Mouse (Mus musculus): Measurements from ENCODE around the gene Pms2. TPM values are rescaled to one million over a fixed set of nuclear protein-coding genes. Genes with fewer than 3 reads are reported as not detected.

Pms2 gene
- polyA plus RNA-seq (2014; fragmentation: Illumina TruSeq; extraction: RNeasy Lipid Tissue Mini Kit (QIAGEN cat#74804)), result 21.5 TPM

DNA sequence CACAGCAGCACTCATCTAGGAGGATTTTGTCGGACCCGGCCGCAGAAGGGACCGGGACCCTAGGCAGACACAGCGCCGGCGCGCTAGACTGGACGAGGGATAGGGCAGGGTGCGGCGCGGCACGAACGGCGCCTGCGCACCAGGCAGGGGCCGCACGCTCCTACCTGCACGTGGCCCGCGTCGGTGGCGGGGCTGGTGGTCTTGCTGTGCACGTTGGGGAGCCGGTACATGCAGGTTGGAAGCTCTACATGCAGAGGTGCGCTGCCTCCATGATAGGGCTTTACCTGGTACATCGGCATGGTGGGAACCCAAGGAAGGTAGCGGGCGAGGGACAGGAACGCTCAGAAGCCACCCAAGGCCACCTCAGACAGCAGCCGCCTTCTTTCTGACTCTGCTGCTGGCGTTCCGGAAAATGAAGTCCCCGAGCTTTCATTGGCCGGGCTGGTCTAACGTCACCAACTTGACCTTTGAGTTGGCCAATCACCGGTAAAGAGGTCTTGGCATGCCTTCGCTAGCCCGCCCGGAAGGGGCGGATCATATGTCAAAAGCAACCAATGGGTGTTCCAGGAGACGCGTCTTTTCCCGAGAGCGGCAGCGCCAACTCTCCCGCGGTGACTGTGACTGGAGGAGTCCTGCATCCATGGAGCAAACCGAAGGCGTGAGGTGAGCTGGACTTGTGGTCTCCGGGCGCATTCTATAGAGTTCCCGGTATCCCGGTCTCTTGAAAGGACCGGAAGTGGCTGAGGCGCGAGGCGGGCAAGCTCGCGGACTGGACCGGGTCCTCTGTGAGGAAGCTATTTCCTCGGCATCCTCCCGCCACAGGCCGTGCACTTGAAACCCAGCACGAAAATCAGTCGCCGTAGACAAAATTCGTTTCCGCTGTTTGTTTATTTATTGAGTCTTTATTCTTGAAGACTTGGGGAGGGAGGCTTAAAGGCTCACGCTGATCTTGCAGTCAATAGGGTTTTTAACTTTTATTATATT lies at the start of gene Pms2, which contains the start of gene Aimp2:
TSS of gene Pms2 (plus strand) at position 548 of the 984 bp plus-strand sequence.
TSS of gene Aimp2 (minus strand) at position 431 of the 984 bp plus-strand sequence.

DNA sequence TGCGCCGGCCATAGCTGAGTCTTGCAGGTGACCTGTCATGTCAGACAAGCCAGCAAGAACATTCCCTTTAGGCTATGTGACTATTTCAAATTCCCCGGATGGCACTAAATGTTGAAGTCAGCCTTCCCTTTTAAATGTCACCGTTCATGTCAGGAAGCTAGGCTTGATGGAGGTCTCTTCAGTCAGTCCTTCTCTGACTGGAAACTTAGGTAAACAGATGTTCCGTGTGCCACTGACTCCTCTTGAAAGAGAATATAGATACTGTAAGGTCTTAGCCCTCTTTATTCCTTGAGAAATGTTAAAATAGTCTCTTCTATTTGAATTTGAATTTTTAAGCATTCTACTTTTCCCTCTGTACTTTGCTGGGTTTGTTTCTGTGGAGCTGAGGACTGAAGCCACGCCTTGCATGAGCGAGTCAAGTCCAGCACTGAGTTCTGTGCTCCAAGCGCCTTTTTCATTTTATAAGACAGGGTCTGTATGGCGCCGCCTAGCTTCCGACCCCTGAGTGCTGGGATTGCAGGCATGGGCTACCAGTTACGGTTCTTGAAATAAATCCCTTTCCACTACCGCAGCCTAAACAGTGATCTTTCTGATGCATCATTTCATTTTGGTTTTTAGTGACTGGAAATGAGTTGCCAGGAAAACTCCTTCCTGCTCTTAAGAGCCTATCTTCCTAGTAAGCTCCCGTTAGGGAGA lies 12.0 kb upstream of the Pms2 start, which contains the start of gene Ankrd61:
TSS of gene Ankrd61 (minus strand) at position 51 of the 696 bp plus-strand sequence.

DNA sequence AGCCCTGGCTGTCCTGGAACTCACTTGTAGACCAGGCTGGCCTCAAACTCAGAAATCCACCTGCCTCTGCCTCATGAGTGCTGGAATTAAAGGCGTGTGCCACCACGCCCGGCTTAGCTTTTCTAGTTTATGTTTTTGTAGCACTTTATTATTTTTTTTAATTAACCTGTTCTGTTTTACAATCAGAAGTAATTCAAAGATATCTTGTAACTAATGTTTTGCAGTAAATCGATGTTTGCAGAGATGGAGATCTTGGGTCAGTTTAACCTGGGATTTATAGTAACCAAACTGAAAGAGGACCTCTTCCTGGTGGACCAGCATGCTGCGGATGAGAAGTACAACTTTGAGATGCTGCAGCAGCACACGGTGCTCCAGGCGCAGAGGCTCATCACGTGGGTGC lies 18.1 kb downstream of the Pms2 start, which contains the start of gene Gm42421:
TSS of gene Gm42421 (plus strand) at position 301 of the 400 bp plus-strand sequence.

DNA sequence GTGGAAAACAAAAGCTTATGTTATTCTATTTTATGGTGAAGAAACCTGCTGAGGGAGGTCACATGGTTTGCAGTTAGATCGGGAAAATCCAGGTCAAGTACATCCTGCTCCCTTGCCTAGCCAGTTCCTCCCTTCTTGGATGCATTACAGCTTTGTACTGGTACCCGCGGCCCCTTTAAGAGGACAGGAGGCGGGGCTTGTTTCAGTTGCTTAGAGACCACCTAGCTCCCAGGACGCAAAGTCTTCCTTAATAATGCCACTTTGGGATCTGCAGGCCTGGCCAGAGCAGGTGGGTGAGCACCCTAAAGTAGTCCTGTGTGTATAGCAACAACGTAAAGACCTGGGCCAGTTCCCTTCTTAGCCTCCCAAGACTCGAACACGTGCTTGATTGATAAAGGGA lies 23.1 kb downstream of the Pms2 start, which contains the start of gene Rsph10b:
TSS of gene Rsph10b (plus strand) at position 205 of the 400 bp plus-strand sequence.

Other genes with a start within 250 kb of the Pms2 start
- 25.0 TPM for gene Usp42, start 177.7 kb upstream of the Pms2 start, polyA plus RNA-seq (2014; fragmentation: Illumina TruSeq; extraction: RNeasy Lipid Tissue Mini Kit (QIAGEN cat#74804))
- 46.2 TPM for gene Eif2ak1, start 92.2 kb upstream of the Pms2 start, polyA plus RNA-seq (2014; fragmentation: Illumina TruSeq; extraction: RNeasy Lipid Tissue Mini Kit (QIAGEN cat#74804))
- gene Ankrd61, start 12.3 kb upstream of the Pms2 start, polyA plus RNA-seq (2014; fragmentation: Illumina TruSeq; extraction: RNeasy Lipid Tissue Mini Kit (QIAGEN cat#74804)), result not detected
- gene Aimp2, start 117 bp upstream of the Pms2 start, polyA plus RNA-seq (2014; fragmentation: Illumina TruSeq; extraction: RNeasy Lipid Tissue Mini Kit (QIAGEN cat#74804)), result 7.7 TPM
- gene Gm42421, start 18.2 kb downstream of the Pms2 start, polyA plus RNA-seq (2014; fragmentation: Illumina TruSeq; extraction: RNeasy Lipid Tissue Mini Kit (QIAGEN cat#74804)), result 3.0 TPM
- 2.2 TPM for gene Rsph10b, start 23.1 kb downstream of the Pms2 start, polyA plus RNA-seq (2014; fragmentation: Illumina TruSeq; extraction: RNeasy Lipid Tissue Mini Kit (QIAGEN cat#74804))
- gene Ccz1, start 104.9 kb downstream of the Pms2 start, polyA plus RNA-seq (2014; fragmentation: Illumina TruSeq; extraction: RNeasy Lipid Tissue Mini Kit (QIAGEN cat#74804)), result 124 TPM
- not detected for gene Ocm, start 116.7 kb downstream of the Pms2 start, polyA plus RNA-seq (2014; fragmentation: Illumina TruSeq; extraction: RNeasy Lipid Tissue Mini Kit (QIAGEN cat#74804))
- gene Lmtk2, start 190.5 kb downstream of the Pms2 start, polyA plus RNA-seq (2014; fragmentation: Illumina TruSeq; extraction: RNeasy Lipid Tissue Mini Kit (QIAGEN cat#74804)), result 8.6 TPM

Data from ovary, adult 10 weeks (tissue).